Mouse (Mus musculus) MEL (cell line): ENCODE measurements around the gene Gm10447. TPM values are rescaled to one million over a fixed set of nuclear protein-coding genes. Genes with fewer than 3 reads are reported as not detected.

Source experiments
- DNase-seq: peaks from one replicate; pipeline ENCODE4 v3.0.0; 2011; ENCODE audit warnings: low read depth, low spot score
- H3K27ac ChIP-seq: 2 replicates; pipeline ENCODE4 v1.5.1; 2012; ENCODE audit warnings: low read depth, mild to moderate bottlenecking, control low read depth, low read length, moderate library complexity; ENCODE audit not compliant: control insufficient read depth
- H3K27me3 ChIP-seq, 2 experiments: fragments of 150-350 bp in 1 of 2; sonication (generic) in 1 of 2; 2 replicates each; pipeline ENCODE4 v1.6.1; 2012; ENCODE audit warnings: low read length in 2 of 2, mild to moderate bottlenecking in 2 of 2, improper control_type of control experiment in 1 of 2, moderate library complexity in 1 of 2; ENCODE audit not compliant: insufficient read depth in 2 of 2, control insufficient read depth in 1 of 2
- H3K36me3 ChIP-seq, 2 experiments: 2 replicates each; pipeline ENCODE4 v1.6.1; 2012 to 2014; ENCODE audit warnings: low read length in 2 of 2, improper control_type of control experiment in 1 of 2, inconsistent platforms in 1 of 2, mild to moderate bottlenecking in 1 of 2; ENCODE audit not compliant: insufficient read depth in 2 of 2, control insufficient read depth in 1 of 2
- H3K4me1 ChIP-seq, 2 experiments: fragments of 150-350 bp in 1 of 2; sonication (generic) in 1 of 2; 2 replicates each; pipeline ENCODE4 v1.6.1; 2012; ENCODE audit warnings: low read length in 2 of 2, improper control_type of control experiment in 1 of 2, mild to moderate bottlenecking in 1 of 2; ENCODE audit not compliant: insufficient read depth in 2 of 2, control insufficient read depth in 1 of 2
- H3K4me3 ChIP-seq, 2 experiments: fragments of 150-350 bp in 1 of 2; sonication (generic) in 1 of 2; 2 replicates each; pipeline ENCODE4 v1.5.1; 2012; ENCODE audit warnings: low read depth in 2 of 2, low read length in 2 of 2, mild to moderate bottlenecking in 2 of 2, moderate library complexity in 2 of 2, control low read depth in 1 of 2, improper control_type of control experiment in 1 of 2; ENCODE audit not compliant: control insufficient read depth in 1 of 2, insufficient read depth in 1 of 2
- H3K79me2 ChIP-seq: 2 replicates; pipeline ENCODE4 v1.6.1; 2012; ENCODE audit warnings: mild to moderate bottlenecking, low read length, moderate library complexity; ENCODE audit not compliant: control insufficient read depth, poor library complexity, insufficient read depth
- H3K9ac ChIP-seq: 2 replicates; pipeline ENCODE4 v1.6.1; 2012; ENCODE audit warnings: low read depth, mild to moderate bottlenecking, control low read depth, low read length, moderate library complexity; ENCODE audit not compliant: control insufficient read depth, poor library complexity, severe bottlenecking
- H3K9me3 ChIP-seq: fragments of 150-350 bp; sonication (generic); replicated peaks from 2 replicates; pipeline ENCODE4 v1.6.1; 2012; ENCODE audit warnings: mild to moderate bottlenecking, low read length, improper control_type of control experiment, moderate library complexity; ENCODE audit not compliant: insufficient read depth
- BHLHE40 ChIP-seq: IDR thresholded peaks from 2 replicates; pipeline ENCODE4 v1.6.1; 2012; ENCODE audit warnings: low read depth, mild to moderate bottlenecking, inconsistent platforms, low read length, improper control_type of control experiment, borderline replicate concordance
- CHD2 ChIP-seq: IDR thresholded peaks from 2 replicates; pipeline ENCODE4 v1.6.1; 2011; ENCODE audit warnings: low read length, improper control_type of control experiment
- CTCF ChIP-seq, 3 experiments: IDR thresholded peaks in 2 of 3; conservative IDR thresholded peaks in 1 of 3; 2 replicates each; pipeline ENCODE4 v1.5.1; 2011 to 2012; ENCODE audit warnings: low read length in 3 of 3, low read depth in 2 of 3, mild to moderate bottlenecking in 2 of 3, improper control_type of control experiment in 1 of 3, inconsistent platforms in 1 of 3, mixed read lengths in 1 of 3, moderate library complexity in 1 of 3; ENCODE audit not compliant: control insufficient read depth in 1 of 3, insufficient read depth in 1 of 3, poor library complexity in 1 of 3, severe bottlenecking in 1 of 3
- E2F4 ChIP-seq: IDR thresholded peaks from 2 replicates; pipeline ENCODE4 v1.6.1; 2011; ENCODE audit warnings: low read depth, low read length, improper control_type of control experiment, borderline replicate concordance
- ETS1 ChIP-seq: IDR thresholded peaks from 2 replicates; pipeline ENCODE4 v1.6.1; 2012; ENCODE audit warnings: low read depth, mild to moderate bottlenecking, inconsistent platforms, low read length, improper control_type of control experiment, moderate library complexity
- GABPA ChIP-seq: IDR thresholded peaks from 2 replicates; pipeline ENCODE4 v1.6.1; 2012; ENCODE audit warnings: low read depth, mild to moderate bottlenecking, inconsistent platforms, low read length, improper control_type of control experiment, moderate library complexity
- KAT2A ChIP-seq: conservative IDR thresholded peaks from 2 replicates; pipeline ENCODE4 v1.6.1; 2012; ENCODE audit warnings: low read depth, low read length, improper control_type of control experiment, inconsistent platforms
- MXI1 ChIP-seq: IDR thresholded peaks from 2 replicates; pipeline ENCODE4 v1.6.1; 2011; ENCODE audit warnings: mild to moderate bottlenecking, low read depth, low read length, improper control_type of control experiment
- MYC ChIP-seq: IDR thresholded peaks from 2 replicates; pipeline ENCODE4 v1.6.1; 2011; ENCODE audit warnings: low read depth, mild to moderate bottlenecking, low read length, improper control_type of control experiment, moderate library complexity
- NRF1 ChIP-seq: IDR thresholded peaks from 2 replicates; pipeline ENCODE4 v1.6.1; 2014; ENCODE audit warnings: low read depth, mild to moderate bottlenecking, inconsistent platforms, low read length, improper control_type of control experiment, moderate library complexity; ENCODE audit not compliant: poor library complexity, insufficient read depth, severe bottlenecking
- POLR2A ChIP-seq, 2 experiments: IDR thresholded peaks; 2 replicates each; pipeline ENCODE4 v1.6.1; 2011 to 2012; ENCODE audit warnings: low read length in 2 of 2, mild to moderate bottlenecking in 2 of 2, control low read depth in 1 of 2, improper control_type of control experiment in 1 of 2, low read depth in 1 of 2, moderate library complexity in 1 of 2; ENCODE audit not compliant: control insufficient read depth in 1 of 2, insufficient read depth in 1 of 2, poor library complexity in 1 of 2
- POLR2AphosphoS2 ChIP-seq: IDR thresholded peaks from 2 replicates; pipeline ENCODE4 v1.6.1; 2011; ENCODE audit warnings: low read length, improper control_type of control experiment
- POLR2AphosphoS5 ChIP-seq: IDR thresholded peaks from 2 replicates; pipeline ENCODE4 v1.6.1; 2012; ENCODE audit warnings: low read depth, borderline replicate concordance, mild to moderate bottlenecking, inconsistent platforms, low read length, moderate library complexity, mixed read lengths
- RAD21 ChIP-seq: IDR thresholded peaks from 2 replicates; pipeline ENCODE4 v1.6.1; 2011; ENCODE audit warnings: mild to moderate bottlenecking, low read depth, low read length, improper control_type of control experiment
- RCOR1 ChIP-seq: IDR thresholded peaks from 2 replicates; pipeline ENCODE4 v1.6.1; 2012; ENCODE audit warnings: low read depth, mild to moderate bottlenecking, inconsistent platforms, low read length, improper control_type of control experiment
- SIN3A ChIP-seq: IDR thresholded peaks from 2 replicates; pipeline ENCODE4 v1.6.1; 2012; ENCODE audit warnings: low read length, improper control_type of control experiment, inconsistent platforms
- SMC3 ChIP-seq: IDR thresholded peaks from 2 replicates; pipeline ENCODE4 v1.6.1; 2011; ENCODE audit warnings: low read depth, low read length, improper control_type of control experiment
- TBP ChIP-seq: IDR thresholded peaks from 2 replicates; pipeline ENCODE4 v1.8.0; 2011; ENCODE audit warnings: low read depth, low read length, improper control_type of control experiment
- USF2 ChIP-seq, 2 experiments: IDR thresholded peaks; 2 replicates each; pipeline ENCODE4 v1.6.1; 2011 to 2012; ENCODE audit warnings: improper control_type of control experiment in 2 of 2, low read length in 2 of 2, borderline replicate concordance in 1 of 2, inconsistent platforms in 1 of 2, low read depth in 1 of 2, mild to moderate bottlenecking in 1 of 2; ENCODE audit not compliant: insufficient read depth in 1 of 2
- ZKSCAN1 ChIP-seq: IDR thresholded peaks from 2 replicates; pipeline ENCODE4 v1.6.1; 2012; ENCODE audit warnings: low read depth, mild to moderate bottlenecking, inconsistent platforms, low read length, improper control_type of control experiment, moderate library complexity
- polyA plus RNA-seq, 2 experiments: library from polyadenylated mRNA; stranded (reverse) in 1 of 2; unstranded in 1 of 2; fragments of >175 nt in 1 of 2; fragments of >200 nt in 1 of 2; gene quantifications; 2 replicates each; pipeline versions ENCODE4 v1.2.1 to v1.2.4; 2012; ENCODE audit warnings: low replicate concordance in 2 of 2, low read depth in 1 of 2; ENCODE audit not compliant: insufficient read length in 2 of 2, insufficient read depth in 1 of 2, missing spikeins in 1 of 2
- total RNA-seq: library from RNA; depleted of rRNA; stranded (reverse); fragments of 300-350 nt; gene quantifications from 2 replicates; pipeline ENCODE4 v1.2.3, GENCODE M21; 2012; rRNA removed

Gm10447 gene
- total RNA-seq (not detected in 2 replicates), polyA plus RNA-seq (not detected)

DNA sequence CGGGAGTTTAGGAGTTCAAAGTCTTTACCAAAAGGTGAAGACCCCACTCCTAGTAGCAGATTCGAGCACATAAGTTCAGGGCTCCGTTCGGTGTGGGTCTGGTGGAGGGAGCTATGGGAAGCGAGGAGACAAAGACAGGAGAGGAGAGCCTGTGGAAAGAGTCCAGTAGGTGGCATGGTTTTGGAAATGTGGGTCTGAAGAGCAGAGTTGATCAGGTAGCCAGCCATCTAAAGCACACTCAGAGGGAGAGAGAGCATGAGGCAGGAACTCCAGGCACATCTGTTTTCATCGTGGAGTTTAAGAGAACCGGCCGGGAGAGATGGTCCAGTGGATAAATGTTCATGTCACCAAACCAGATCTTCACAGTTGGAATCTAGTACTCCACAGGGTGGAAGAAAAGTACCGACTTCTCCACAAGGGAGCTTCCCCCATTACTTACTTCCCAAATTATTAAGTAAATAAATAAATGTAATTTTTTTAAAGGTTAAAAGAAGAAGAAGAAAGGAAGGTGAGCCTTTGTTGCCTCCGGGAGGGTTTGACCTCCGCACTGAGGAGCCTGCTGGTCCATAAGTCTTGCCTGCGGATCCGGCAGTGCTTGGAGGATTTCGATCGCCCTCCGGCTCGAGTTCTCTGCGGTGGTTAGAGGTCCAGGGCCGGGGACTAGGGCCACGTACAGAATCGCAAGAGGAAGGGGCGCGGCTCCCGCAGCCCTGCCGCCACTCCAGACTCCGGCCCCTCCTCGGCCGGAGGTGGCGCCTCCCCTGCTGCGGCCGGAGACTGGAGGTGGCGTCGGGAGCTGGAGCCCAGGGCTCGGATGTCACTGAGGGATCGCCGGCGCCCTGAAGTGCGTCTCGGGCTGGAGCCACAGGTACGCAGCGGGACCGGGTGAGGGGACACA lies at the start of gene Gm10447, which contains the start of gene Shroom1:
Gene Gm10447, minus strand, starts transcription at position 637 of the 898 bp plus-strand sequence.
Gene Shroom1, plus strand, starts transcription at position 732 of the 898 bp plus-strand sequence.
- H3K9me3 ChIP-seq: no peaks in the 10 kb centered on the region
- peaks cover 17 to 19% of the 10 kb centered on the region in 2 experiments for H3K27me3 ChIP-seq
- H3K9ac ChIP-seq: peak within 1 kb of the TSS; percentile 52
- peaks cover 0 to 4% of the 10 kb centered on the region in 2 experiments; a peak in 1 of 4 replicates for H3K36me3 ChIP-seq
- H3K27ac ChIP-seq: no peak within 1 kb of the TSS
- peak; percentile 33 for DNase-seq
- peak within 1 kb of the TSS; percentile 47 to 65 for H3K4me3 ChIP-seq
- 0 out of 2 replicates have a peak, but pooled peaks have one; percentile 8 for TF ChIP-seq BHLHE40
- TF ChIP-seq MYC: no peak
- no peak for TF ChIP-seq USF2 (IDR thresholded peaks at IDR 0.05; ENCODE audit: borderline replicate concordance in 1 of 2, insufficient read depth in 1 of 2, low read depth in 1 of 2, low read length in 2 of 2)
- TF ChIP-seq E2F4: no peak
- TF ChIP-seq POLR2A (IDR thresholded peaks at IDR 0.05; ENCODE audit: control insufficient read depth in 1 of 2, insufficient read depth in 1 of 2, low read depth in 1 of 2, low read length in 2 of 2, poor library complexity in 1 of 2): no peak
- TF ChIP-seq POLR2AphosphoS5: no peak
- peak in 1 of 3 experiments; percentile 43; a peak in 3 of 6 replicates for TF ChIP-seq CTCF (IDR thresholded peaks at IDR 0.05 in 2 of 3, conservative IDR thresholded peaks at IDR 0.05 in 1 of 3; ENCODE audit: control insufficient read depth in 1 of 3, insufficient read depth in 1 of 3, low read depth in 2 of 3, low read length in 3 of 3, poor library complexity in 1 of 3, severe bottlenecking in 1 of 3)
- peak; percentile 35 for TF ChIP-seq SMC3
- TF ChIP-seq CHD2: no peak
- no peaks in the 10 kb centered on the region for H3K79me2 ChIP-seq
- peaks cover 2 to 10% of the 10 kb centered on the region in 2 experiments; a peak in 3 of 4 replicates for H3K4me1 ChIP-seq

DNA sequence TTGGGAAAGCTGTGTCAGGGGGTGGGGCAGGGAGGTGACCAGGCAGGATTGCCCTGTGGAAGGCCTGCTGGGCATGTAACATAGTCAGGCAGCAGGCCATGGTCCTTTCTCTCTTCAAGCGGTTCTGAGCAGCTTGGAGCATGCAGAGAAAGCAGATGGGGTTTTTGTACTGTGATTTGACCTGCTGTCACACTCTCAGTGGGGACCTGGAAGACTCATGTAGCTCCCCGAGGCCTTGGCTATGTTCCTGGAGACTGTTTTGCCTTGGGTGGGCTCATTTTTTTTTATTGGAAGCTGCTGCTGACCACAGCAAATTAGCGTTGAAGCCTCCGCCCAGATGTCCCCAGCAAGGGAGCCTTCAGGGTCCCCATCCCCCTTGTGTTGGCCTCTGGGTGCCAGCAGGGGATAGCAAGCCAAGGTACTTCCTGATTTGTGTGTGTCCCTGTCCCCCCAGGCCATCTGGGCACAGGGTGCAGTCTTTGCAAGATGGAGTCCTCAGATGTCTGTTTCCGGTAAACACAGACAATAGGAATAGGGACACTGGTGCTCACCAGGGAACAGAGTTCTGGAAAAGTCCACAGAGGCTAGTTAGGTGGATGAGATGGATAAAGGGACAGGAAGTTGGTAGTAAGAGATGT lies 48.2 kb upstream of the Gm10447 start:
- peaks cover 6 to 10% of the 10 kb centered on the region in 2 experiments; a peak in 3 of 4 replicates for H3K4me1 ChIP-seq
- no peak overlapping the region for H3K27ac ChIP-seq
- TF ChIP-seq TBP (no peak), RAD21 (no peak), SMC3 (no peak), ETS1 (no peak), GABPA (no peak), CTCF (IDR thresholded peaks at IDR 0.05 in 2 of 3, conservative IDR thresholded peaks at IDR 0.05 in 1 of 3; ENCODE audit: control insufficient read depth in 1 of 3, insufficient read depth in 1 of 3, low read depth in 2 of 3, low read length in 3 of 3, poor library complexity in 1 of 3, severe bottlenecking in 1 of 3) (no peak), KAT2A (no peak), MYC (no peak), ZKSCAN1 (no peak), POLR2AphosphoS2 (no peak), NRF1 (no peak), SIN3A (no peak), MXI1 (no peak), RCOR1 (no peak)

More for the DNA sequence above, 48.2 kb upstream of the Gm10447 start:
- Histone ChIP-seq H3K9me3 (no peaks in the 10 kb centered on the region), H3K9ac (no peak overlapping the region), H3K79me2 (no peaks in the 10 kb centered on the region), H3K27me3 (no peaks in the 10 kb centered on the region), H3K36me3 (peaks cover 0 to 10% of the 10 kb centered on the region in 2 experiments; a peak in 2 of 4 replicates), H3K4me3 (no peak overlapping the region)
- DNase-seq: no peak
